Mouse (Mus musculus): ENCODE measurements around the gene Nectin4. TPM values are rescaled to one million over a fixed set of nuclear protein-coding genes. Genes with fewer than 3 reads are reported as not detected.

The Nectin4 gene
- polyA plus RNA-seq, 1 experiment from 2014 or later: 6.2 TPM

- H3K27me3 ChIP-seq: no peaks in the 10 kb centered on the region
- H3K9ac ChIP-seq (replicated peaks): no peak overlapping the region
- ATAC-seq (ENCODE audit: insufficient number of reproducible peaks, insufficient read depth, low FRiP score, low TSS enrichment, low read depth): no peak
- peaks cover 17% of the 10 kb centered on the region for H3K4me1 ChIP-seq (replicated peaks)
- H3K27ac ChIP-seq: no peak overlapping the region
- H3K4me3 ChIP-seq (replicated peaks): no peak overlapping the region
- WGBS: 94% methylated on average over 16 of the region's 16 CpGs
- no peak overlapping the region for H3K4me2 ChIP-seq
- peaks cover 64% of the 10 kb centered on the region for H3K36me3 ChIP-seq
- H3K9me3 ChIP-seq: peaks cover 5% of the 10 kb centered on the region; the same call in 1 of the 2 replicates
Measured at GRCm38 (mm10) chr1:171342262-171343207, 27.4 kb upstream of the Nectin4 start.

- Histone ChIP-seq H3K9ac (replicated peaks) (no peak overlapping the region), H3K36me3 (peaks cover 55% of the 10 kb centered on the region), H3K4me2 (peak overlapping the region; percentile 89), H3K9me3 (peaks cover 5% of the 10 kb centered on the region; the same call in 1 of the 2 replicates), H3K27me3 (no peaks in the 10 kb centered on the region), H3K4me3 (replicated peaks) (peak overlapping the region; percentile 87; the same call in 1 of the 2 replicates), H3K4me1 (replicated peaks) (peaks cover 17% of the 10 kb centered on the region), H3K27ac (no peak overlapping the region)
- 80% methylated on average over 9 of the region's 9 CpGs for WGBS
- no peak for ATAC-seq (ENCODE audit: insufficient number of reproducible peaks, insufficient read depth, low FRiP score, low TSS enrichment, low read depth)
Measured at GRCm38 (mm10) chr1:171343922-171344677, 25.8 kb upstream of the Nectin4 start.

GRCm38 (mm10) chr1:171344715-171345114 is 25.2 kb upstream of the Nectin4 start:
- peak overlapping the region; percentile 84 for H3K9ac ChIP-seq (replicated peaks)
- H3K36me3 ChIP-seq: peaks cover 49% of the 10 kb centered on the region

GRCm38 (mm10) chr1:171345225-171346094 is 24.4 kb upstream of the Nectin4 start, which contains the start of the genes Nit1 and Pfdn2:
Gene Nit1 (minus strand): TSS chr1:171345646.
Gene Pfdn2 (plus strand): TSS chr1:171345670.
- peaks cover 42% of the 10 kb centered on the region for H3K36me3 ChIP-seq
- 1% methylated on average over 53 of the region's 53 CpGs for WGBS

More at GRCm38 (mm10) chr1:171344715-171345114, 25.2 kb upstream of the Nectin4 start:
- Histone ChIP-seq H3K4me2 (peak overlapping the region; percentile 89), H3K27me3 (no peaks in the 10 kb centered on the region), H3K4me3 (replicated peaks) (peak overlapping the region; percentile 87), H3K9me3 (peaks cover 5% of the 10 kb centered on the region; the same call in 1 of the 2 replicates), H3K4me1 (replicated peaks) (peaks cover 17% of the 10 kb centered on the region), H3K27ac (no peak overlapping the region)
- ATAC-seq (ENCODE audit: insufficient number of reproducible peaks, insufficient read depth, low FRiP score, low TSS enrichment, low read depth): no peak
- WGBS: 75% methylated on average over 9 of the region's 9 CpGs

DNA sequence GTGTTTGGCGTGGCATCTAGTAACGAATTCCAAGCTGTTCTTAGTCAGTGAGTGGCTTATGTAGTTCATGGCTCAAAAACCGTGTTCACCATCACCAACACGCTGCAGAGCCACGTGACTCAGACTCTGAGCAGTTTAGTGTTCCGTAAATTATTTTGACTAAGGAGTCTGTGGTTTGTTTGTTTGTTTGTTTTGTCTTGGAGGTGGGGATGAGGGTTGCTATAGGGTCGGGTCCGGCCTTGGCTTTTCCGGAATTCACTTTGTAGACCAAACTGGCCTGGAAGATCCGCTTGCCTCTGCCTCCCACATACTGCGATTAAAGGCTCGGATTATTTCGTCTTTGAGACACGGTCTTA is 23.8 kb upstream of the Nectin4 start:
- Histone ChIP-seq H3K9me3 (peaks cover 5% of the 10 kb centered on the region; the same call in 1 of the 2 replicates), H3K27me3 (no peaks in the 10 kb centered on the region), H3K4me1 (replicated peaks) (peaks cover 17% of the 10 kb centered on the region), H3K36me3 (peaks cover 35% of the 10 kb centered on the region), H3K27ac (peak overlapping the region; percentile 60; the same call in 1 of the 2 replicates), H3K4me2 (peak overlapping the region; percentile 89), H3K9ac (replicated peaks) (peak overlapping the region; percentile 84), H3K4me3 (replicated peaks) (peak overlapping the region; percentile 87)
- 2% methylated on average over 14 of the region's 14 CpGs for WGBS
- ATAC-seq (ENCODE audit: insufficient number of reproducible peaks, insufficient read depth, low FRiP score, low TSS enrichment, low read depth): no peak

More at GRCm38 (mm10) chr1:171345225-171346094, 24.4 kb upstream of the Nectin4 start, which contains the start of the genes Nit1 and Pfdn2:
- Histone ChIP-seq H3K27me3 (no peaks in the 10 kb centered on the region), H3K9me3 (peaks cover 5% of the 10 kb centered on the region; the same call in 1 of the 2 replicates), H3K27ac (peak within 1 kb of the TSS; percentile 60), H3K4me2 (peak within 1 kb of the TSS; percentile 89), H3K4me1 (replicated peaks) (peaks cover 17% of the 10 kb centered on the region), H3K9ac (replicated peaks) (peak within 1 kb of the TSS; percentile 84), H3K4me3 (replicated peaks) (peak within 1 kb of the TSS; percentile 87)
- ATAC-seq (ENCODE audit: insufficient number of reproducible peaks, insufficient read depth, low FRiP score, low TSS enrichment, low read depth): peak; percentile 90

DNA sequence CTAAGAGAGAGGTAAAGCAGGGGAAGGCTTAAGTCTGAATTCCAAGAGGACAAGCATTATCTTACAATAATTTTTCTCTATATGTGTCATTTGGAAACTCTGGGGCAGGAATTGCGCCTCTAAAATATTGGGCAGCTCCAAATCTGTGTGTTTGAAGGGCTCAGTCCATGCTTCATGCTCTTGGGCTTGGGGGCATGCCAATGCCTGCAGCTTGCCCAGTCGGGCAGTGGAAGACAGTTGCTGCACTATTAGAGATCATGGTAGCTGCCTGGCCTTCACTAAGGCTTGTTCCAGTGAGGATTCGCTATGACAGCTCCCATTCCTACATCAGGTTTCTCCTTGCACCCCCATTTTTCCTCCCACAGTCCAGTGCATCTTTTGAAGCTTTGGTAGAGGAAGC is 21.2 kb upstream of the Nectin4 start:
- H3K9me3 ChIP-seq: peaks cover 5% of the 10 kb centered on the region; the same call in 1 of the 2 replicates
- H3K4me3 ChIP-seq (replicated peaks): no peak overlapping the region
- no peak for ATAC-seq (ENCODE audit: insufficient number of reproducible peaks, insufficient read depth, low FRiP score, low TSS enrichment, low read depth)
- H3K27ac ChIP-seq: no peak overlapping the region
- no peaks in the 10 kb centered on the region for H3K27me3 ChIP-seq
- peaks cover 10% of the 10 kb centered on the region for H3K36me3 ChIP-seq
- H3K4me2 ChIP-seq: no peak overlapping the region
- H3K4me1 ChIP-seq (replicated peaks): peaks cover 17% of the 10 kb centered on the region
- H3K9ac ChIP-seq (replicated peaks): no peak overlapping the region
- WGBS: 91% methylated on average over 3 of the region's 3 CpGs

- ATAC-seq (ENCODE audit: insufficient number of reproducible peaks, insufficient read depth, low FRiP score, low TSS enrichment, low read depth): no peak
- no peak overlapping the region for H3K9ac ChIP-seq (replicated peaks)
- peaks cover 4% of the 10 kb centered on the region; the same call in 1 of the 2 replicates for H3K9me3 ChIP-seq
- no peak overlapping the region for H3K4me2 ChIP-seq
- peaks cover 16% of the 10 kb centered on the region for H3K4me1 ChIP-seq (replicated peaks)
- no peak overlapping the region for H3K4me3 ChIP-seq (replicated peaks)
- H3K27ac ChIP-seq: no peak overlapping the region
- H3K36me3 ChIP-seq: peaks cover 6% of the 10 kb centered on the region; the same call in 1 of the 2 replicates
- 93% methylated on average over 2 of the region's 2 CpGs for WGBS
- no peaks in the 10 kb centered on the region for H3K27me3 ChIP-seq
Measured at GRCm38 (mm10) chr1:171349210-171349609, 20.7 kb upstream of the Nectin4 start.

DNA sequence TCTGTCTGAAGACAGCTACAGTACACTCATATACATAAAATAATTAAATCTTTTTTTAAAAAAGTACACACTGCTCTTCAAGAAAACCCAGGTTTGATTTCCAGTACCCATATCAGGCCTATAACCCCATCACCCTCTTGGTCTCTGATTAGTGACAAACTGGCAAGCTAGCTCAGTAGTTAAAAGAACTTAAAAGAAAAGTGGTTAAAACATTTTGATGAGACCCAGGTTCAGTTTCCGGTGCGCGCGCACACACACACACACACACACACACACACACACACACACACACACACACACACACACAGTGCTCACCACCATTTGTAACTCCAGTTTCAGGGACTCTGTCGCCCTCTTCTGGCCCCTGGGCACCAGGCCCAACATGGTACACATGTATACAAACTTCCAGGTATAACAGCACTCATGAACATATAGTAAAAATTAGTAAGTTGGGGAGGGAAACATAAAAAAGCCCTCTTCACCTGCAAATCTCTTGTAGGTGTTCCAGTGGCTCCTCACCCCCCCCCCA is 14.0 kb upstream of the Nectin4 start:
- H3K27me3 ChIP-seq: no peaks in the 10 kb centered on the region
- H3K4me3 ChIP-seq (replicated peaks): no peak overlapping the region
- H3K36me3 ChIP-seq: peaks cover 38% of the 10 kb centered on the region
- no peak overlapping the region for H3K9ac ChIP-seq (replicated peaks)
- WGBS: 71% methylated on average over 4 of the region's 5 CpGs
- ATAC-seq (ENCODE audit: insufficient number of reproducible peaks, insufficient read depth, low FRiP score, low TSS enrichment, low read depth): no peak
- peaks cover 13% of the 10 kb centered on the region; the same call in 1 of the 2 replicates for H3K4me1 ChIP-seq (replicated peaks)
- no peak overlapping the region for H3K27ac ChIP-seq
- H3K4me2 ChIP-seq: no peak overlapping the region
- peaks cover 4% of the 10 kb centered on the region; the same call in 1 of the 2 replicates for H3K9me3 ChIP-seq

GRCm38 (mm10) chr1:171356814-171357213 is 13.1 kb upstream of the Nectin4 start:
- H3K27ac ChIP-seq: no peak overlapping the region
- 88% methylated on average over 2 of the region's 2 CpGs for WGBS
- no peak overlapping the region for H3K4me2 ChIP-seq
- no peak for ATAC-seq (ENCODE audit: insufficient number of reproducible peaks, insufficient read depth, low FRiP score, low TSS enrichment, low read depth)
- peaks cover 4% of the 10 kb centered on the region; the same call in 1 of the 2 replicates for H3K9me3 ChIP-seq
- peaks cover 18% of the 10 kb centered on the region for H3K4me1 ChIP-seq (replicated peaks)
- no peak overlapping the region for H3K9ac ChIP-seq (replicated peaks)
- peaks cover 38% of the 10 kb centered on the region for H3K36me3 ChIP-seq
- H3K4me3 ChIP-seq (replicated peaks): no peak overlapping the region
- no peaks in the 10 kb centered on the region for H3K27me3 ChIP-seq

DNA sequence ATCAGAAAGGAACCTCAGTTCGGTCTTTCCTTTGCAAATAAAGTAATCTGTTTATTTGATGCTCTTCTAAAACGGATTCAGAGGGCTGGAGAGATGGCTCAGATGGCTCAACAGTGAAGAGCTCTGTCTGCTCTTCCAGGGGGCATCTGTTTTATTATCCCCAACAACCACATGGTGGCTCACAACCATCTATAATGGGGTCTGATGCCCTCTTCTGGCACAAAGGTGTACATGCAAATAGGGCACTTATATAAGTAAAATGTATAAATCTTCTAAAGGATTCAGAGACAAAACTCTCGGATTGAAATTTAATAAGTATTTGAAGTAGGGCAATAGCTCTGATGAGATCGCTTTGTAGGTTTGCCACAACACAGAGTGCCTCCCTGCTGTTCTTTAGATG is 11.5 kb upstream of the Nectin4 start:
- Histone ChIP-seq H3K9ac (replicated peaks) (no peak overlapping the region), H3K27ac (no peak overlapping the region), H3K4me3 (replicated peaks) (no peak overlapping the region), H3K4me1 (replicated peaks) (peaks cover 21% of the 10 kb centered on the region), H3K4me2 (no peak overlapping the region), H3K9me3 (peaks cover 4% of the 10 kb centered on the region; the same call in 1 of the 2 replicates), H3K36me3 (peaks cover 38% of the 10 kb centered on the region), H3K27me3 (no peaks in the 10 kb centered on the region)
- no peak for ATAC-seq (ENCODE audit: insufficient number of reproducible peaks, insufficient read depth, low FRiP score, low TSS enrichment, low read depth)
- WGBS: 77% methylated on average over 4 of the region's 4 CpGs

Measured in limb, embryonic 12.5 days (tissue).